Mouse (Mus musculus): ENCODE measurements around the gene Gm20388. TPM values are rescaled to one million over a fixed set of nuclear protein-coding genes. Genes with fewer than 3 reads are reported as not detected.

The Gm20388 gene
- total RNA-seq, 2 experiments from 2014 or later, result 1.9 to 2.0 TPM

- no peak for DNase-seq
Observed at GRCm38 (mm10) chr8:120959470-120959891, 1048.8 kb downstream of the Gm20388 start.

- DNase-seq, result no peak
Observed at GRCm38 (mm10) chr8:120962606-120963380, 1052.2 kb downstream of the Gm20388 start.

- no peak for DNase-seq
Observed at GRCm38 (mm10) chr8:120966557-120966956, 1055.9 kb downstream of the Gm20388 start.

GRCm38 (mm10) chr8:120968308-120968707, 1057.7 kb downstream of the Gm20388 start:
- no peak for DNase-seq

GRCm38 (mm10) chr8:120970346-120970745, 1059.7 kb downstream of the Gm20388 start:
- peak; percentile 71 for DNase-seq

- peak; percentile 64 for DNase-seq
Observed at GRCm38 (mm10) chr8:120971691-120972469, 1061.2 kb downstream of the Gm20388 start.

GRCm38 (mm10) chr8:120973046-120973445, 1062.4 kb downstream of the Gm20388 start:
- no peak for DNase-seq

- no peak for DNase-seq
Observed at GRCm38 (mm10) chr8:120977131-120977530, 1066.5 kb downstream of the Gm20388 start.

GRCm38 (mm10) chr8:120979210-120979609, 1068.6 kb downstream of the Gm20388 start:
- DNase-seq, result no peak

- DNase-seq, result no peak
Observed at GRCm38 (mm10) chr8:120980948-120981347, 1070.3 kb downstream of the Gm20388 start.

- peak; percentile 45 for DNase-seq
Observed at GRCm38 (mm10) chr8:120984888-120985287, 1074.2 kb downstream of the Gm20388 start.

- DNase-seq, result no peak
Observed at GRCm38 (mm10) chr8:120986022-120986421, 1075.4 kb downstream of the Gm20388 start.

GRCm38 (mm10) chr8:120993738-120994137, 1083.1 kb downstream of the Gm20388 start:
- no peak for DNase-seq

GRCm38 (mm10) chr8:120995424-120995823, 1084.8 kb downstream of the Gm20388 start:
- DNase-seq, result no peak

- DNase-seq, result no peak
Observed at GRCm38 (mm10) chr8:120996905-120997581, 1086.4 kb downstream of the Gm20388 start.

GRCm38 (mm10) chr8:120997926-120998325, 1087.3 kb downstream of the Gm20388 start:
- no peak for DNase-seq

- DNase-seq, result no peak
Observed at GRCm38 (mm10) chr8:120998966-120999365, 1088.3 kb downstream of the Gm20388 start.

- DNase-seq, result no peak
Observed at GRCm38 (mm10) chr8:121001951-121002350, 1091.3 kb downstream of the Gm20388 start.

GRCm38 (mm10) chr8:121002871-121003539, 1092.4 kb downstream of the Gm20388 start:
- DNase-seq, result no peak

GRCm38 (mm10) chr8:121003639-121004038, 1093.0 kb downstream of the Gm20388 start:
- DNase-seq, result no peak

GRCm38 (mm10) chr8:121013318-121013717, 1102.7 kb downstream of the Gm20388 start:
- DNase-seq, result no peak

GRCm38 (mm10) chr8:121016621-121017020, 1106.0 kb downstream of the Gm20388 start:
- peak; percentile 61 for DNase-seq
